Mouse (Mus musculus) erythroid progenitor cell, adult 5-6 weeks (primary cell): Measurements from ENCODE around the gene Rab3c. TPM values are rescaled to one million over a fixed set of nuclear protein-coding genes. Genes with fewer than 3 reads are reported as not detected.

Source experiments
- ATAC-seq: replicated peaks from 2 replicates; pipeline ENCODE4 v1.8.0; 2016; ENCODE audit warnings: moderate number of reproducible peaks, mild to moderate bottlenecking, moderate TSS enrichment, inconsistent platforms; ENCODE audit not compliant: poor library complexity, low FRiP score, severe bottlenecking
- total RNA-seq, 2 experiments: library from RNA; stranded (forward) in 1 of 2; stranded (reverse) in 1 of 2; fragments of 150-400 nt in 1 of 2; fragments of 186-747, 209-891 nt in 1 of 2; gene quantifications; 2 replicates each; pipeline versions ENCODE4 v1.2.3 to v1.2.4; 2015 to 2017; ENCODE audit warnings: low replicate concordance in 2 of 2

Rab3c gene
- total RNA-seq, 2 experiments from 2014 or later: not detected

- no peak for ATAC-seq
Observed at GRCm38 (mm10) chr13:110114870-110115645, 165.7 kb downstream of the Rab3c start.

GRCm38 (mm10) chr13:110113711-110114110, 167.1 kb downstream of the Rab3c start:
- ATAC-seq: no peak

GRCm38 (mm10) chr13:110097424-110098050, 183.3 kb downstream of the Rab3c start:
- no peak for ATAC-seq

- ATAC-seq: no peak
Observed at GRCm38 (mm10) chr13:110094998-110095397, 185.8 kb downstream of the Rab3c start.

- ATAC-seq: no peak
Observed at GRCm38 (mm10) chr13:110093720-110094685, 186.8 kb downstream of the Rab3c start.

- no peak for ATAC-seq
Observed at GRCm38 (mm10) chr13:110083961-110084360, 196.8 kb downstream of the Rab3c start.

- ATAC-seq: no peak
Observed at GRCm38 (mm10) chr13:110081174-110081573, 199.6 kb downstream of the Rab3c start.

- ATAC-seq: no peak
Observed at GRCm38 (mm10) chr13:110075587-110075986, 205.2 kb downstream of the Rab3c start.

- ATAC-seq: no peak
Observed at GRCm38 (mm10) chr13:110074180-110074579, 206.6 kb downstream of the Rab3c start.

- ATAC-seq: no peak
Observed at GRCm38 (mm10) chr13:110067149-110067548, 213.6 kb downstream of the Rab3c start.

GRCm38 (mm10) chr13:110066674-110067073, 214.1 kb downstream of the Rab3c start:
- ATAC-seq: no peak

GRCm38 (mm10) chr13:110062835-110063411, 217.9 kb downstream of the Rab3c start:
- no peak; the same call in 1 of the 2 replicates for ATAC-seq

GRCm38 (mm10) chr13:110062288-110062687, 218.5 kb downstream of the Rab3c start:
- ATAC-seq: no peak

GRCm38 (mm10) chr13:110054538-110054937, 226.3 kb downstream of the Rab3c start:
- ATAC-seq: no peak

- ATAC-seq: no peak
Observed at GRCm38 (mm10) chr13:110048767-110049434, 231.9 kb downstream of the Rab3c start.

- no peak for ATAC-seq
Observed at GRCm38 (mm10) chr13:110044418-110044817, 236.4 kb downstream of the Rab3c start.

- no peak for ATAC-seq
Observed at GRCm38 (mm10) chr13:110039779-110040498, 240.9 kb downstream of the Rab3c start.

- ATAC-seq: no peak
Observed at GRCm38 (mm10) chr13:110039170-110039569, 241.6 kb downstream of the Rab3c start.

- ATAC-seq: no peak
Observed at GRCm38 (mm10) chr13:110038521-110038920, 242.3 kb downstream of the Rab3c start.
